Mouse (Mus musculus) limb, embryonic 14.5 days (tissue): Measurements from ENCODE around the gene Otub1. TPM values are rescaled to one million over a fixed set of nuclear protein-coding genes. Genes with fewer than 3 reads are reported as not detected.

Experiments used
- ATAC-seq: fragments of 200-750 bp; cut with Nextera tagmentation; 2 replicates; pipeline ENCODE4 v1.8.0; 2017; ENCODE audit warnings: low read depth, moderate number of reproducible peaks, moderate TSS enrichment; ENCODE audit not compliant: low FRiP score
- DNase-seq: peaks from one replicate; pipeline ENCODE4 v3.0.0-alpha.2; 2015; ENCODE audit warnings: low spot score
- H3K27ac ChIP-seq: fragments of 300-500 bp; sonication (generic); replicated peaks from 2 replicates; pipeline ENCODE4 v1.5.1; 2014; ENCODE audit warnings: low read depth, mild to moderate bottlenecking, low read length, moderate library complexity, mixed read lengths
- H3K27me3 ChIP-seq: fragments of 300-500 bp; sonication (generic); 2 replicates; pipeline ENCODE4 v1.6.1; 2014; ENCODE audit warnings: low read length, mixed read lengths; ENCODE audit not compliant: control insufficient read depth, insufficient read depth
- H3K36me3 ChIP-seq: fragments of 300-500 bp; sonication (generic); 2 replicates; pipeline ENCODE4 v1.6.1; 2014; ENCODE audit warnings: mild to moderate bottlenecking, low read length, moderate library complexity, mixed read lengths; ENCODE audit not compliant: control insufficient read depth, insufficient read depth
- H3K4me1 ChIP-seq: fragments of 300-500 bp; sonication (generic); 2 replicates; pipeline ENCODE4 v1.6.1; 2014; ENCODE audit warnings: antibody characterized with exemption, low read length, mixed read lengths; ENCODE audit not compliant: control insufficient read depth, insufficient read depth
- H3K4me2 ChIP-seq: fragments of 300-500 bp; sonication (generic); replicated peaks from 2 replicates; pipeline ENCODE4 v1.6.1; 2014; ENCODE audit warnings: low read depth, mild to moderate bottlenecking, low read length, moderate library complexity; ENCODE audit not compliant: severe bottlenecking
- H3K4me3 ChIP-seq: fragments of 300-500 bp; sonication (generic); replicated peaks from 2 replicates; pipeline ENCODE4 v1.5.1; 2014; ENCODE audit warnings: low read length
- H3K9ac ChIP-seq: fragments of 300-500 bp; sonication (generic); 2 replicates; pipeline ENCODE4 v1.6.1; 2014; ENCODE audit warnings: mild to moderate bottlenecking, low read depth, low read length, moderate library complexity; ENCODE audit not compliant: severe bottlenecking
- H3K9me3 ChIP-seq: fragments of 300-500 bp; sonication (generic); 2 replicates; pipeline ENCODE4 v1.6.1; 2016; ENCODE audit warnings: low read length; ENCODE audit not compliant: control insufficient read depth
- POLR2A ChIP-seq: fragments of 200-500 bp; IDR thresholded peaks from 2 replicates; pipeline ENCODE4 v1.8.0; 2012; ENCODE audit warnings: inconsistent platforms, mild to moderate bottlenecking, moderate library complexity, borderline replicate concordance; ENCODE audit not compliant: insufficient read depth, insufficient read length; ENCODE audit errors: extremely low read depth
- WGBS: fragments of 180-500 bp; shearing (Covaris S2); extraction: QIAGEN DNeasy Blood & Tissue Kit; methylation state at CpG from one replicate; pipeline ENCODE4 v1.1.7; 2014; 5-methylcytosine and 5-hydroxymethylcytosine counted together
- polyA plus RNA-seq, 2 experiments: library from polyadenylated mRNA; depleted of rRNA in 1 of 2; stranded (reverse) in 1 of 2; unstranded in 1 of 2; fragments of >200 nt; fragmentation: Nextera tagmentation in 1 of 2; extraction: Ambion mirVana in 1 of 2; gene quantifications; 2 replicates each; pipeline versions ENCODE4 v1.2.1 to v1.2.3; 2012 to 2014

Gene Otub1
- polyA plus RNA-seq, 2 experiments, result 157 to 203 TPM

DNA sequence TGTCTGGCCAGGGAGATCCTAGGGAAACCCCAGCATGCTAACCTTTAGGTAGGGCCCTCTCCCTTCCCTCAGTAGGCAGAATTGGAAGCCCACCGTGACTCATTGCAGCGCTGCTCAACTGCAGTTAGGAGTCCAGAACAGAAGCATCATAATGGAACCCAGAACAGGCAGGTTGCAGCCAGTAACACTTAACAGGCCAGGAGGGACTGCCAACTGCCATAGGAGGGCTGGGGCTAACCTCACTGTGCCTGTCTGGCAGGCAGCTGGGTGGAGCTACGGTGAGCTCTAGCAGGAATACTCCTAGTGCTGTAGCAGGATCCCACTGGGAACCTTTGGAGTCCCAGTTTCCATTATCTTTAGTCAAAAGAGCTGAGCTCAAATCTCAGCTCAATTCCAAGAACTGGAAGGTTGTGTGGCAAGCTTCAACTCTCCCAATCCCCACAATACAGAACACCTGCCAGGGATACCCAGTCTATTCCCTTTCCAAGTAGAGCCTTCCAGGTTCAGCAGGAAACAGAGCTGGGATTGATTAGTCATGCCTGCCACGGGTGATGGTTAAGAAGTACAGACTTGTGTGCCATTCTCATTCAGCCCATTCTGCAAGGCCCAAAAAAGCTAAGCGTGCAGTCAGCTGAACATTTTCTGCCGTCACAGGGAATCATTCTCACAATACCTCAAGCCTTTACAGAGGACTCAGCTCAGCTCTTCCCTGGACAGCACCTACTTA, 54.0 kb downstream of the Otub1 start:
- ATAC-seq (no peak), DNase-seq (no peak)
- no peak overlapping the region for H3K9ac ChIP-seq
- no peaks in the 10 kb centered on the region; the same call in 1 of the 2 replicates for H3K27me3 ChIP-seq
- no peaks in the 10 kb centered on the region for H3K36me3 ChIP-seq
- no peak overlapping the region for H3K27ac ChIP-seq
- peaks cover 36% of the 10 kb centered on the region for H3K4me1 ChIP-seq
- H3K9me3 ChIP-seq, result no peaks in the 10 kb centered on the region
- no peak overlapping the region for H3K4me3 ChIP-seq
- no peak overlapping the region for H3K4me2 ChIP-seq
- 83% methylated on average over 6 of the region's 6 CpGs for WGBS
- no peak for TF ChIP-seq POLR2A

DNA sequence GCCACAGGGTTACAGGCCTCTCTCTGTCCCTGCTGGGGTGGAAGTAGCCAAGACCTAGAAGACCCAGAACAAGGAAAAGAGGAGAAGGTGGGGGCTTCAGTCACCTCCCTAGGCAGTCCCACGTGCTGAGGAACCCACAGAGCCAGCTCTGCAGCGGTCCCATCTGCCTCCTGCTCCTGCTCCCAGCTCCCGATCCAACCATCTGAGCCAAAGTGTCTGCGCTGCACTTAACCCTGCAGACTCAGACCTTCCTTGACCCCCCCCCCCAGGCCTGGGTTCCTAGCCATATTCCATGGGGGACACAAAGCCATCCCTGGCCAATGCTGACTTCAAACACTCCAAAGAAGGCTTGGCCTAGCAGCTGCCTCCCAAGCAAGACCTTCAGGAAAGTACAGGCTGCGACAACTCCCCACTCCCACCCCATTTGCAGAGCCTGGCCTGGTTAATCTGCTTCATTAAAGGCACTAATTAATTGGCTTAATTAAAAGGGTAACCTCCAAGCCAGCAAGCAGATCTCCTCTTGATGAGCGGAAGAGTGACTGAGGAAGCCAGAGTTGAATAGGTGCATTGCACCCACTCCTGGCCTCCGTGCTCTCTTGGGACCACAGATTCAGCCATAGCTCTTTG, 54.7 kb downstream of the Otub1 start:
- Histone ChIP-seq H3K9ac (no peak overlapping the region), H3K4me1 (peaks cover 29% of the 10 kb centered on the region), H3K36me3 (no peaks in the 10 kb centered on the region), H3K4me3 (no peak overlapping the region), H3K9me3 (no peaks in the 10 kb centered on the region), H3K27me3 (no peaks in the 10 kb centered on the region; the same call in 1 of the 2 replicates), H3K4me2 (no peak overlapping the region), H3K27ac (no peak overlapping the region)
- ATAC-seq (no peak), DNase-seq (no peak)
- WGBS, result 72% methylated on average over 7 of the region's 7 CpGs
- no peak for TF ChIP-seq POLR2A

- no peak overlapping the region for H3K27ac ChIP-seq
- no peak overlapping the region for H3K9ac ChIP-seq
- TF ChIP-seq POLR2A, result no peak
- no peak for ATAC-seq
- H3K4me3 ChIP-seq, result no peak overlapping the region
- peaks cover 26% of the 10 kb centered on the region for H3K4me1 ChIP-seq
- 0 out of 2 replicates have a peak, but pooled peaks cover 4% of the 10 kb centered on the region for H3K27me3 ChIP-seq
- H3K9me3 ChIP-seq, result no peaks in the 10 kb centered on the region
- WGBS, result 63% methylated on average over 7 of the region's 7 CpGs
- no peak for DNase-seq
- no peaks in the 10 kb centered on the region for H3K36me3 ChIP-seq
- no peak overlapping the region for H3K4me2 ChIP-seq
These were observed 56.9 kb downstream of the Otub1 start for GRCm38 (mm10) chr19:7149158-7149685.

GRCm38 (mm10) chr19:7148541-7149085, 57.5 kb downstream of the Otub1 start:
- Histone ChIP-seq H3K4me2 (no peak overlapping the region), H3K9ac (no peak overlapping the region), H3K4me3 (no peak overlapping the region), H3K4me1 (peaks cover 30% of the 10 kb centered on the region), H3K36me3 (no peaks in the 10 kb centered on the region), H3K9me3 (no peaks in the 10 kb centered on the region), H3K27ac (no peak overlapping the region), H3K27me3 (0 out of 2 replicates have a peak, but pooled peaks cover 4% of the 10 kb centered on the region)
- ATAC-seq (no peak), DNase-seq (no peak)
- WGBS, result 60% methylated on average over 8 of the region's 8 CpGs
- TF ChIP-seq POLR2A, result no peak

Other genes starting within 250 kb of the Otub1 start
- gene Ppp1r14b, start 231.3 kb downstream of the Otub1 start, polyA plus RNA-seq (2012; rRNA removed), result 277 and 304 TPM in 2 replicates
- gene Ppp1r14b, start 231.3 kb downstream of the Otub1 start, polyA plus RNA-seq (2014; fragmentation: Nextera tagmentation; extraction: Ambion mirVana), result 249 and 282 TPM in 2 replicates
- gene Plcb3, start 229.8 kb downstream of the Otub1 start, polyA plus RNA-seq (2012; rRNA removed), result 80.6 and 102 TPM in 2 replicates
- gene Plcb3, start 229.8 kb downstream of the Otub1 start, polyA plus RNA-seq (2014; fragmentation: Nextera tagmentation; extraction: Ambion mirVana), result 36.6 and 42.4 TPM in 2 replicates
- 39.9 and 73.3 TPM in 2 replicates for gene Fkbp2, start 225.8 kb downstream of the Otub1 start, polyA plus RNA-seq (2012; rRNA removed)
- 71.5 and 80.5 TPM in 2 replicates for gene Fkbp2, start 225.8 kb downstream of the Otub1 start, polyA plus RNA-seq (2014; fragmentation: Nextera tagmentation; extraction: Ambion mirVana)
- 46.7 and 55.7 TPM in 2 replicates for gene Vegfb, start 218.7 kb downstream of the Otub1 start, polyA plus RNA-seq (2012; rRNA removed)
- 44.9 and 54.5 TPM in 2 replicates for gene Vegfb, start 218.7 kb downstream of the Otub1 start, polyA plus RNA-seq (2014; fragmentation: Nextera tagmentation; extraction: Ambion mirVana)
- gene Dnajc4, start 213.7 kb downstream of the Otub1 start, polyA plus RNA-seq (2012; rRNA removed), result 32.4 and 38.0 TPM in 2 replicates
- gene Dnajc4, start 213.7 kb downstream of the Otub1 start, polyA plus RNA-seq (2014; fragmentation: Nextera tagmentation; extraction: Ambion mirVana), result 24.4 and 26.8 TPM in 2 replicates
- gene Nudt22, start 210.2 kb downstream of the Otub1 start, polyA plus RNA-seq (2012; rRNA removed), result 22.1 and 27.7 TPM in 2 replicates
- 21.5 and 21.9 TPM in 2 replicates for gene Nudt22, start 210.2 kb downstream of the Otub1 start, polyA plus RNA-seq (2014; fragmentation: Nextera tagmentation; extraction: Ambion mirVana)
- 15.1 and 19.9 TPM in 2 replicates for gene Trpt1, start 210.2 kb downstream of the Otub1 start, polyA plus RNA-seq (2012; rRNA removed)
- gene Trpt1, start 210.2 kb downstream of the Otub1 start, polyA plus RNA-seq (2014; fragmentation: Nextera tagmentation; extraction: Ambion mirVana), result 10.7 and 12.0 TPM in 2 replicates
- gene Fermt3, start 186.8 kb downstream of the Otub1 start, polyA plus RNA-seq (2012; rRNA removed), result 10.1 and 13.1 TPM in 2 replicates
- gene Fermt3, start 186.8 kb downstream of the Otub1 start, polyA plus RNA-seq (2014; fragmentation: Nextera tagmentation; extraction: Ambion mirVana), result 10.2 and 10.8 TPM in 2 replicates
- 124 and 170 TPM in 2 replicates for gene Stip1, start 166.3 kb downstream of the Otub1 start, polyA plus RNA-seq (2012; rRNA removed)
- gene Stip1, start 166.3 kb downstream of the Otub1 start, polyA plus RNA-seq (2014; fragmentation: Nextera tagmentation; extraction: Ambion mirVana), result 200 and 205 TPM in 2 replicates
- gene Macrod1, start 149.5 kb downstream of the Otub1 start, polyA plus RNA-seq (2012; rRNA removed), result 24.6 and 27.4 TPM in 2 replicates
- 16.6 and 19.7 TPM in 2 replicates for gene Macrod1, start 149.5 kb downstream of the Otub1 start, polyA plus RNA-seq (2014; fragmentation: Nextera tagmentation; extraction: Ambion mirVana)
- gene Flrt1, start 100.6 kb downstream of the Otub1 start, polyA plus RNA-seq (2012; rRNA removed), result 2.2 and 3.2 TPM in 2 replicates
- gene Flrt1, start 100.6 kb downstream of the Otub1 start, polyA plus RNA-seq (2014; fragmentation: Nextera tagmentation; extraction: Ambion mirVana), result 8.5 and 9.6 TPM in 2 replicates
- gene Cox8a, start 11.3 kb upstream of the Otub1 start, polyA plus RNA-seq (2012; rRNA removed), result 478 and 552 TPM in 2 replicates
- 850 and 909 TPM in 2 replicates for gene Cox8a, start 11.3 kb upstream of the Otub1 start, polyA plus RNA-seq (2014; fragmentation: Nextera tagmentation; extraction: Ambion mirVana)
- gene Naa40, start 34.9 kb upstream of the Otub1 start, polyA plus RNA-seq (2012; rRNA removed), result 55.9 and 62.8 TPM in 2 replicates
- gene Naa40, start 34.9 kb upstream of the Otub1 start, polyA plus RNA-seq (2014; fragmentation: Nextera tagmentation; extraction: Ambion mirVana), result 50.1 and 54.1 TPM in 2 replicates
- 69.4 and 80.9 TPM in 2 replicates for gene Rcor2, start 61.0 kb upstream of the Otub1 start, polyA plus RNA-seq (2012; rRNA removed)
- 9.8 and 10.2 TPM in 2 replicates for gene Rcor2, start 61.0 kb upstream of the Otub1 start, polyA plus RNA-seq (2014; fragmentation: Nextera tagmentation; extraction: Ambion mirVana)
- 65.8 and 78.2 TPM in 2 replicates for gene Mark2, start 135.5 kb upstream of the Otub1 start, polyA plus RNA-seq (2012; rRNA removed)
- gene Mark2, start 135.5 kb upstream of the Otub1 start, polyA plus RNA-seq (2014; fragmentation: Nextera tagmentation; extraction: Ambion mirVana), result 48.6 and 56.3 TPM in 2 replicates
- gene Spindoc, start 176.7 kb upstream of the Otub1 start, polyA plus RNA-seq (2012; rRNA removed), result 37.6 and 47.0 TPM in 2 replicates
- gene Spindoc, start 176.7 kb upstream of the Otub1 start, polyA plus RNA-seq (2014; fragmentation: Nextera tagmentation; extraction: Ambion mirVana), result 21.9 and 25.9 TPM in 2 replicates
- 98.9 and 128 TPM in 2 replicates for gene 2700081O15Rik, start 211.3 kb upstream of the Otub1 start, polyA plus RNA-seq (2012; rRNA removed)
- gene 2700081O15Rik, start 211.3 kb upstream of the Otub1 start, polyA plus RNA-seq (2014; fragmentation: Nextera tagmentation; extraction: Ambion mirVana), result 13.7 and 15.4 TPM in 2 replicates